8 mouse cellular contexts compared by ENCODE assay signal in genomic region chr14:30353291-30354126, GRCm38 (mm10).
DNase-seq lines count a peak whose midpoint lies in the region; ATAC-seq and TF ChIP-seq lines count a peak whose summit lies in the region.

No protein-coding gene starts in this region.

- H3K9ac ChIP-seq in forebrain, embryonic 16.5 days (replicated peaks; ENCODE audit: low read depth, low read length), result peak overlapping the region; percentile 90
- peak overlapping the region; percentile 91 for H3K9ac ChIP-seq in midbrain, embryonic 16.5 days (ENCODE audit: low read depth, low read length)

- H3K4me3 ChIP-seq in kidney, adult 2 months (ENCODE audit: insufficient read depth, low read depth, low read length), result peak overlapping the region; percentile 62
- peak overlapping the region; percentile 70 for H3K4me3 ChIP-seq in forebrain, embryonic 16.5 days (replicated peaks; ENCODE audit: low read length)
- H3K4me3 ChIP-seq in midbrain, embryonic 16.5 days (ENCODE audit: low read depth, low read length), result peak overlapping the region; percentile 71

- H3K36me3 ChIP-seq in kidney, adult 2 months (ENCODE audit: control insufficient read depth, insufficient read depth, low read length), result no peaks in the 10 kb centered on the region
- no peaks in the 10 kb centered on the region for H3K36me3 ChIP-seq in forebrain, embryonic 16.5 days (ENCODE audit: control insufficient read depth, insufficient read depth)
- H3K36me3 ChIP-seq in midbrain, embryonic 16.5 days (ENCODE audit: control insufficient read depth, insufficient read depth, low read length), result no peaks in the 10 kb centered on the region

- peak; percentile 71 for ATAC-seq in forebrain, embryonic 16.5 days
- peak; percentile 76 for ATAC-seq in midbrain, embryonic 16.5 days

- H3K4me1 ChIP-seq in kidney, adult 2 months (ENCODE audit: control insufficient read depth, insufficient read depth, low read length), result 0 out of 2 replicates have a peak, but pooled peaks cover 2% of the 10 kb centered on the region
- peaks cover 23% of the 10 kb centered on the region for H3K4me1 ChIP-seq in forebrain, embryonic 16.5 days (replicated peaks; ENCODE audit: control insufficient read depth, insufficient read depth, low read length)
- H3K4me1 ChIP-seq in midbrain, embryonic 16.5 days (ENCODE audit: control insufficient read depth, insufficient read depth, low read length), result peaks cover 26% of the 10 kb centered on the region

- H3K9me3 ChIP-seq in forebrain, embryonic 16.5 days (ENCODE audit: control insufficient read depth, low read length), result no peaks in the 10 kb centered on the region
- no peaks in the 10 kb centered on the region for H3K9me3 ChIP-seq in midbrain, embryonic 16.5 days (replicated peaks; ENCODE audit: control insufficient read depth, low read length, poor library complexity, severe bottlenecking)

- DNase-seq in kidney, adult 2 months, result no peak
- DNase-seq in kidney, adult 18-20 months, result no peak
- peak; percentile 15 for DNase-seq in CD4-positive helper T cell, adult 2 months (ENCODE audit: low read depth, low spot score)
- peak; percentile 54 for DNase-seq in cerebellum, adult 11-12 months
- peak; percentile 7 to 45 for DNase-seq in kidney, postnatal 25 days
- peak; percentile 68 for DNase-seq in thymus, postnatal 4 days

- no peak for TF ChIP-seq CTCF in kidney, adult 2 months (conservative IDR thresholded peaks at IDR 0.05; ENCODE audit: insufficient read depth, insufficient read length, low read depth, low read length)

- H3K27ac ChIP-seq in kidney, adult 2 months (ENCODE audit: insufficient read depth, low read depth, low read length), result no peak overlapping the region
- peak overlapping the region; percentile 72 for H3K27ac ChIP-seq in forebrain, embryonic 16.5 days (ENCODE audit: low read length)
- peak overlapping the region; percentile 89 for H3K27ac ChIP-seq in midbrain, embryonic 16.5 days (ENCODE audit: low read length)

- peak overlapping the region; percentile 89 for H3K4me2 ChIP-seq in forebrain, embryonic 16.5 days (ENCODE audit: low read length)
- peak overlapping the region; percentile 91 for H3K4me2 ChIP-seq in midbrain, embryonic 16.5 days (ENCODE audit: low read length)

- 8% methylated on average over 105 of the region's 114 CpGs for WGBS in kidney, adult 2 months
- under 1% methylated on average over 70 of the region's 114 CpGs for WGBS in forebrain, embryonic 16.5 days
- WGBS in midbrain, embryonic 16.5 days, result 0% methylated on average over 27 of the region's 114 CpGs

- no peak for TF ChIP-seq POLR2A in kidney, adult 2 months (IDR thresholded peaks at IDR 0.05; ENCODE audit: low read depth, low read length)

- no peaks in the 10 kb centered on the region for H3K27me3 ChIP-seq in kidney, adult 2 months (replicated peaks; ENCODE audit: control insufficient read depth, insufficient read depth, low read length)
- H3K27me3 ChIP-seq in forebrain, embryonic 16.5 days (replicated peaks; ENCODE audit: control insufficient read depth, insufficient read depth, low read length), result peaks cover 6% of the 10 kb centered on the region; the same call in 1 of the 2 replicates
- no peaks in the 10 kb centered on the region for H3K27me3 ChIP-seq in midbrain, embryonic 16.5 days (ENCODE audit: control insufficient read depth, insufficient read depth, low read depth, low read length)

Comparison
In these comparisons a context has a peak if more than half of its experiments do, and no peak if none do; other contexts are left out.
1. DNase-seq: peak in CD4-positive helper T cell, adult 2 months (single experiment), cerebellum, adult 11-12 months (single experiment), kidney, postnatal 25 days (2 of 2) and thymus, postnatal 4 days (single experiment); none in kidney, adult 2 months (single experiment) and kidney, adult 18-20 months (single experiment).
2. Peak in every context shown above with its lines, with median percentiles within 50 percentile points of each other: H3K4me3 ChIP-seq.